Mouse (Mus musculus) neural tube, embryonic 14.5 days (tissue): Measurements from ENCODE around the gene Trit1. TPM values are rescaled to one million over a fixed set of nuclear protein-coding genes. Genes with fewer than 3 reads are reported as not detected.

Source experiments
- ATAC-seq: fragments of 200-750 bp; cut with Nextera tagmentation; 2 replicates; pipeline ENCODE4 v1.8.0; 2017; ENCODE audit warnings: low read depth, mild to moderate bottlenecking, moderate TSS enrichment, moderate library complexity
- H3K27ac ChIP-seq: fragments of 300-500 bp; sonication (generic); 2 replicates; pipeline ENCODE4 v1.5.1; 2014; ENCODE audit warnings: low read depth, mild to moderate bottlenecking, control low read depth, low read length, moderate library complexity, mixed read lengths
- H3K27me3 ChIP-seq: fragments of 300-500 bp; sonication (generic); 2 replicates; pipeline ENCODE4 v1.6.1; 2014; ENCODE audit warnings: low read length; ENCODE audit not compliant: control insufficient read depth, insufficient read depth
- H3K36me3 ChIP-seq: fragments of 300-500 bp; sonication (generic); 2 replicates; pipeline ENCODE4 v1.6.1; 2014; ENCODE audit warnings: low read length, mixed read lengths; ENCODE audit not compliant: control insufficient read depth, insufficient read depth
- H3K4me1 ChIP-seq: fragments of 300-500 bp; sonication (generic); 2 replicates; pipeline ENCODE4 v1.6.1; 2014; ENCODE audit warnings: low read length; ENCODE audit not compliant: control insufficient read depth, insufficient read depth
- H3K4me2 ChIP-seq: fragments of 300-500 bp; sonication (generic); 2 replicates; pipeline ENCODE4 v1.6.1; 2014; ENCODE audit warnings: mild to moderate bottlenecking, low read depth, low read length, control low read depth
- H3K4me3 ChIP-seq: fragments of 300-500 bp; sonication (generic); 2 replicates; pipeline ENCODE4 v1.5.1; 2014; ENCODE audit warnings: low read depth, low read length, control low read depth, mixed read lengths
- H3K9ac ChIP-seq: fragments of 300-500 bp; sonication (generic); replicated peaks from 2 replicates; pipeline ENCODE4 v1.6.1; 2014; ENCODE audit warnings: low read depth, mild to moderate bottlenecking, control low read depth, low read length, mixed read lengths
- H3K9me3 ChIP-seq: fragments of 300-500 bp; sonication (generic); 2 replicates; pipeline ENCODE4 v1.6.1; 2016; ENCODE audit warnings: low read length; ENCODE audit not compliant: control insufficient read depth
- WGBS: fragments of 180-500 bp; shearing (Covaris S2); extraction: QIAGEN DNeasy Blood & Tissue Kit; methylation state at CpG from one replicate; pipeline ENCODE4 v1.1.7; 2014; 5-methylcytosine and 5-hydroxymethylcytosine counted together
- polyA plus RNA-seq: library from polyadenylated mRNA; unstranded; fragments of >200 nt; fragmentation: Nextera tagmentation; extraction: Ambion mirVana; gene quantifications from 2 replicates; pipeline ENCODE4 v1.2.1, GENCODE M21; 2014

The Trit1 gene
- 25.2 and 27.8 TPM in 2 replicates for polyA plus RNA-seq

- H3K4me1 ChIP-seq, result peaks cover 47% of the 10 kb centered on the region
- peak; percentile 87 for ATAC-seq
Observed at GRCm38 (mm10) chr4:123016451-123016957, at the start of gene Trit1. TSS of gene Trit1 (plus strand) at chr4:123016597.

GRCm38 (mm10) chr4:122968106-122968505, 48.3 kb upstream of the Trit1 start:
- no peak for ATAC-seq
- Histone ChIP-seq H3K4me2 (no peak overlapping the region), H3K9me3 (no peaks in the 10 kb centered on the region), H3K27me3 (no peaks in the 10 kb centered on the region), H3K4me3 (no peak overlapping the region), H3K27ac (no peak overlapping the region), H3K9ac (no peak overlapping the region), H3K36me3 (no peaks in the 10 kb centered on the region), H3K4me1 (0 out of 2 replicates have a peak, but pooled peaks cover 1% of the 10 kb centered on the region)
- WGBS, result 92% methylated on average over 4 of the region's 4 CpGs

More at GRCm38 (mm10) chr4:123016451-123016957, at the start of gene Trit1:
- H3K27me3 ChIP-seq, result no peaks in the 10 kb centered on the region
- H3K36me3 ChIP-seq, result no peaks in the 10 kb centered on the region; the same call in 1 of the 2 replicates
- peak within 1 kb of the TSS; percentile 89 for H3K4me2 ChIP-seq
- peak within 1 kb of the TSS; percentile 90 for H3K27ac ChIP-seq
- H3K9ac ChIP-seq, result peak within 1 kb of the TSS; percentile 82
- peak within 1 kb of the TSS; percentile 76 for H3K4me3 ChIP-seq
- no peaks in the 10 kb centered on the region for H3K9me3 ChIP-seq
- WGBS, result 0% methylated on average over 34 of the region's 34 CpGs

- Histone ChIP-seq H3K4me2 (no peak overlapping the region), H3K27me3 (no peaks in the 10 kb centered on the region), H3K4me3 (no peak overlapping the region), H3K27ac (no peak overlapping the region), H3K9ac (no peak overlapping the region), H3K4me1 (no peaks in the 10 kb centered on the region), H3K36me3 (no peaks in the 10 kb centered on the region), H3K9me3 (no peaks in the 10 kb centered on the region)
- WGBS, result 86% methylated on average over 4 of the region's 4 CpGs
- no peak for ATAC-seq
Observed at GRCm38 (mm10) chr4:122971191-122971590, 45.2 kb upstream of the Trit1 start.

- Histone ChIP-seq H3K4me2 (no peak overlapping the region), H3K27ac (no peak overlapping the region), H3K4me1 (no peaks in the 10 kb centered on the region), H3K27me3 (no peaks in the 10 kb centered on the region), H3K9ac (no peak overlapping the region), H3K36me3 (no peaks in the 10 kb centered on the region), H3K9me3 (no peaks in the 10 kb centered on the region), H3K4me3 (no peak overlapping the region)
- WGBS, result 85% methylated on average over 4 of the region's 4 CpGs
- ATAC-seq, result no peak
Observed at GRCm38 (mm10) chr4:122971646-122972045, 44.8 kb upstream of the Trit1 start.

GRCm38 (mm10) chr4:122972056-122972455, 44.3 kb upstream of the Trit1 start:
- H3K9ac ChIP-seq, result no peak overlapping the region
- no peaks in the 10 kb centered on the region for H3K36me3 ChIP-seq

GRCm38 (mm10) chr4:122974976-122975520, 41.3 kb upstream of the Trit1 start:
- Histone ChIP-seq H3K27ac (no peak overlapping the region), H3K4me1 (no peaks in the 10 kb centered on the region), H3K4me2 (no peak overlapping the region), H3K4me3 (no peak overlapping the region), H3K9ac (no peak overlapping the region), H3K36me3 (no peaks in the 10 kb centered on the region), H3K9me3 (no peaks in the 10 kb centered on the region), H3K27me3 (no peaks in the 10 kb centered on the region)
- 88% methylated on average over 5 of the region's 5 CpGs for whole genome bisulfite sequencing
- no peak for ATAC-seq

More at GRCm38 (mm10) chr4:122972056-122972455, 44.3 kb upstream of the Trit1 start:
- WGBS, result 63% methylated on average over 8 of the region's 8 CpGs
- no peak for ATAC-seq
- no peak overlapping the region for H3K4me3 ChIP-seq
- no peaks in the 10 kb centered on the region for H3K9me3 ChIP-seq
- H3K4me2 ChIP-seq, result no peak overlapping the region
- H3K27me3 ChIP-seq, result no peaks in the 10 kb centered on the region
- H3K4me1 ChIP-seq, result no peaks in the 10 kb centered on the region
- H3K27ac ChIP-seq, result no peak overlapping the region

GRCm38 (mm10) chr4:122976885-122977284, 39.5 kb upstream of the Trit1 start:
- H3K4me2 ChIP-seq, result no peak overlapping the region
- H3K4me1 ChIP-seq, result no peaks in the 10 kb centered on the region
- H3K4me3 ChIP-seq, result no peak overlapping the region
- no peaks in the 10 kb centered on the region for H3K27me3 ChIP-seq
- WGBS, result 81% methylated on average over 4 of the region's 4 CpGs
- H3K9ac ChIP-seq, result no peak overlapping the region
- ATAC-seq, result no peak
- H3K9me3 ChIP-seq, result no peaks in the 10 kb centered on the region
- H3K36me3 ChIP-seq, result no peaks in the 10 kb centered on the region
- no peak overlapping the region for H3K27ac ChIP-seq

GRCm38 (mm10) chr4:122978850-122979249, 37.5 kb upstream of the Trit1 start:
- Histone ChIP-seq H3K4me2 (no peak overlapping the region), H3K4me1 (no peaks in the 10 kb centered on the region), H3K4me3 (no peak overlapping the region), H3K27me3 (no peaks in the 10 kb centered on the region), H3K9ac (no peak overlapping the region), H3K9me3 (no peaks in the 10 kb centered on the region), H3K36me3 (no peaks in the 10 kb centered on the region), H3K27ac (no peak overlapping the region)
- ATAC-seq, result no peak
- WGBS, result 94% methylated on average over 2 of the region's 2 CpGs

- H3K9ac ChIP-seq, result no peak overlapping the region
- no peaks in the 10 kb centered on the region for H3K27me3 ChIP-seq
- no peaks in the 10 kb centered on the region for H3K36me3 ChIP-seq
- no peak overlapping the region for H3K27ac ChIP-seq
- H3K4me3 ChIP-seq, result no peak overlapping the region
- H3K9me3 ChIP-seq, result no peaks in the 10 kb centered on the region
- no peak overlapping the region for H3K4me2 ChIP-seq
- ATAC-seq, result no peak
- WGBS, result 90% methylated on average over 3 of the region's 3 CpGs
- no peaks in the 10 kb centered on the region for H3K4me1 ChIP-seq
Observed at GRCm38 (mm10) chr4:122979826-122980225, 36.6 kb upstream of the Trit1 start.
